Mouse (Mus musculus) stomach, postnatal 0 days (tissue): ENCODE results near the gene Reg2.

Source experiments
- CTCF ChIP-seq: IDR thresholded peaks from 2 replicates; pipeline ENCODE4 v1.5.1; 2016; ENCODE audit warnings: antibody characterized with exemption, low read depth, mild to moderate bottlenecking, moderate library complexity
- EP300 ChIP-seq: optimal IDR thresholded peaks from 2 replicates; pipeline ENCODE3; 2016; ENCODE audit warnings: antibody characterized with exemption

- TF ChIP-seq CTCF = no peak
- no peak for TF ChIP-seq EP300
These were observed 33.4 kb upstream of the Reg2 start for GRCm38 (mm10) chr6:78361971-78362563.
